Mouse (Mus musculus) E14TG2a.4 (cell line): ENCODE data around the gene Crabp1.

ENCODE experiments used
- H3K27me3 ChIP-seq: 2 replicates; pipeline ENCODE4 v1.6.1; 2014; ENCODE audit warnings: low read length, control low read depth; ENCODE audit not compliant: insufficient read depth
- H3K36me3 ChIP-seq: 2 replicates; pipeline ENCODE4 v1.6.1; 2014; ENCODE audit warnings: low read length, control low read depth; ENCODE audit not compliant: insufficient read depth
- H3K4me1 ChIP-seq: replicated peaks from 2 replicates; pipeline ENCODE4 v1.6.1; 2014; ENCODE audit warnings: low read depth, low read length, control low read depth
- H3K4me3 ChIP-seq: replicated peaks from 2 replicates; pipeline ENCODE4 v1.5.1; 2014; ENCODE audit warnings: mild to moderate bottlenecking, low read length
- H3K9me3 ChIP-seq: 2 replicates; pipeline ENCODE4 v1.6.1; 2014; ENCODE audit warnings: low read length, control low read depth
- CTCF ChIP-seq: conservative IDR thresholded peaks from 2 replicates; pipeline ENCODE4 v1.5.1; 2014; ENCODE audit warnings: low read length
- NANOG ChIP-seq: IDR thresholded peaks from 2 replicates; pipeline ENCODE4 v1.6.1; 2014; ENCODE audit warnings: borderline replicate concordance, low read length, mixed read lengths
- POU5F1 ChIP-seq: IDR thresholded peaks from 2 replicates; pipeline ENCODE4 v1.6.1; 2014; ENCODE audit warnings: low read length, borderline replicate concordance

Crabp1 gene

GRCm38 (mm10) chr9:54764561-54765217 is at the start of gene Crabp1:
TSS of gene Crabp1 (plus strand) at chr9:54764748.
- Histone ChIP-seq H3K36me3 (no peaks in the 10 kb centered on the region), H3K4me3 (peak within 1 kb of the TSS; percentile 78), H3K4me1 (peaks cover 25% of the 10 kb centered on the region), H3K27me3 (peaks cover 96% of the 10 kb centered on the region), H3K9me3 (no peaks in the 10 kb centered on the region)
- TF ChIP-seq NANOG (no peak), CTCF (no peak), POU5F1 (no peak)

- no peak for TF ChIP-seq POU5F1
- TF ChIP-seq NANOG = no peak
- no peak for TF ChIP-seq CTCF
- Histone ChIP-seq H3K4me3 (no peak overlapping the region), H3K36me3 (peaks cover 81% of the 10 kb centered on the region), H3K4me1 (peaks cover 7% of the 10 kb centered on the region), H3K27me3 (no peaks in the 10 kb centered on the region), H3K9me3 (no peaks in the 10 kb centered on the region)
These were observed 48.8 kb upstream of the Crabp1 start for GRCm38 (mm10) chr9:54715776-54716175.

GRCm38 (mm10) chr9:54717527-54717926 is 47.0 kb upstream of the Crabp1 start:
- Histone ChIP-seq H3K9me3 (no peaks in the 10 kb centered on the region), H3K4me1 (peaks cover 7% of the 10 kb centered on the region), H3K36me3 (peaks cover 94% of the 10 kb centered on the region), H3K27me3 (no peaks in the 10 kb centered on the region), H3K4me3 (no peak overlapping the region)
- TF ChIP-seq CTCF (no peak), POU5F1 (no peak), NANOG (no peak)

GRCm38 (mm10) chr9:54722156-54722555 is 42.4 kb upstream of the Crabp1 start:
- H3K4me1 ChIP-seq = no peaks in the 10 kb centered on the region
- no peaks in the 10 kb centered on the region for H3K27me3 ChIP-seq
- no peaks in the 10 kb centered on the region for H3K9me3 ChIP-seq
- no peak overlapping the region for H3K4me3 ChIP-seq
- TF ChIP-seq POU5F1 (no peak), CTCF (no peak), NANOG (no peak)
- H3K36me3 ChIP-seq = peaks cover 98% of the 10 kb centered on the region

- Histone ChIP-seq H3K4me3 (no peak overlapping the region), H3K27me3 (no peaks in the 10 kb centered on the region), H3K4me1 (no peaks in the 10 kb centered on the region), H3K9me3 (no peaks in the 10 kb centered on the region), H3K36me3 (peaks cover 98% of the 10 kb centered on the region)
- no peak for TF ChIP-seq CTCF
- TF ChIP-seq NANOG = no peak
These were observed 42.0 kb upstream of the Crabp1 start for GRCm38 (mm10) chr9:54722596-54722995.

- H3K4me1 ChIP-seq = no peaks in the 10 kb centered on the region; the same call in 1 of the 2 replicates
- no peaks in the 10 kb centered on the region for H3K9me3 ChIP-seq
- H3K36me3 ChIP-seq = peaks cover 99% of the 10 kb centered on the region
- no peak for TF ChIP-seq CTCF
- TF ChIP-seq NANOG = no peak
- no peak for TF ChIP-seq POU5F1
- no peak overlapping the region for H3K4me3 ChIP-seq
- H3K27me3 ChIP-seq = no peaks in the 10 kb centered on the region
These were observed 38.2 kb upstream of the Crabp1 start for GRCm38 (mm10) chr9:54726315-54726714.

GRCm38 (mm10) chr9:54732122-54732521 is 32.4 kb upstream of the Crabp1 start:
- no peaks in the 10 kb centered on the region for H3K9me3 ChIP-seq
- TF ChIP-seq NANOG = no peak
- peak; percentile 91 for TF ChIP-seq CTCF
- H3K4me1 ChIP-seq = peaks cover 25% of the 10 kb centered on the region
- H3K4me3 ChIP-seq = no peak overlapping the region
- peaks cover 44% of the 10 kb centered on the region for H3K36me3 ChIP-seq
- no peaks in the 10 kb centered on the region for H3K27me3 ChIP-seq

GRCm38 (mm10) chr9:54733921-54734638 is 30.5 kb upstream of the Crabp1 start, which contains the start of gene Wdr61:
TSS of gene Wdr61 (minus strand) at chr9:54734519.
- Histone ChIP-seq H3K4me3 (peak within 1 kb of the TSS; percentile 95), H3K4me1 (peaks cover 25% of the 10 kb centered on the region), H3K36me3 (peaks cover 24% of the 10 kb centered on the region), H3K27me3 (no peaks in the 10 kb centered on the region), H3K9me3 (no peaks in the 10 kb centered on the region)
- no peak for TF ChIP-seq POU5F1
- no peak for TF ChIP-seq NANOG
- no peak for TF ChIP-seq CTCF
